Mouse (Mus musculus): ENCODE measurements around the gene Aph1a.

- TF ChIP-seq CTCF (IDR thresholded peaks at IDR 0.05; ENCODE audit: low read depth, low read length) (no peak), POLR2A (IDR thresholded peaks at IDR 0.05; ENCODE audit: insufficient read depth, low read length) (no peak)
Observed at GRCm38 (mm10) chr3:95925087-95925486, 31.3 kb downstream of the Aph1a start.
